Mouse (Mus musculus): ENCODE results near the gene Atp2c2.

GRCm38 (mm10) chr8:119709703-119710093 is 9.9 kb downstream of the Atp2c2 start:
- TF ChIP-seq CTCF (IDR thresholded peaks at IDR 0.05; ENCODE audit: insufficient read depth, low read depth, low read length) (no peak), POLR2A (IDR thresholded peaks at IDR 0.05; ENCODE audit: insufficient read depth, low read depth, low read length) (no peak)

Measured in olfactory bulb, adult 2 months (tissue).